Mouse (Mus musculus) forebrain, postnatal 0 days (tissue): ENCODE measurements around the gene Dhrs7. TPM values are rescaled to one million over a fixed set of nuclear protein-coding genes. Genes with fewer than 3 reads are reported as not detected.

Experiments used
- ATAC-seq: fragments of 200-750 bp; cut with Nextera tagmentation; 2 replicates; pipeline ENCODE4 v1.8.0; 2017; ENCODE audit warnings: mild to moderate bottlenecking, moderate library complexity
- DNase-seq: peaks from one replicate; pipeline ENCODE4 v3.0.0-alpha.2; 2015
- H3K27ac ChIP-seq: fragments of 300-500 bp; sonication (generic); 2 replicates; pipeline ENCODE4 v1.5.1; 2014; ENCODE audit warnings: low read depth, mild to moderate bottlenecking, antibody characterized with exemption, low read length, moderate library complexity, mixed read lengths
- H3K27me3 ChIP-seq: fragments of 300-500 bp; sonication (generic); 2 replicates; pipeline ENCODE4 v1.6.1; 2014; ENCODE audit warnings: mild to moderate bottlenecking, low read length, mixed read lengths; ENCODE audit not compliant: insufficient read depth
- H3K36me3 ChIP-seq: fragments of 300-500 bp; sonication (generic); 2 replicates; pipeline ENCODE4 v1.6.1; 2014; ENCODE audit warnings: mild to moderate bottlenecking, moderate library complexity; ENCODE audit not compliant: insufficient read depth
- H3K4me1 ChIP-seq: fragments of 300-500 bp; sonication (generic); 2 replicates; pipeline ENCODE4 v1.6.1; 2014; ENCODE audit warnings: antibody characterized with exemption; ENCODE audit not compliant: insufficient read depth
- H3K4me2 ChIP-seq: fragments of 300-500 bp; sonication (generic); 2 replicates; pipeline ENCODE4 v1.6.1; 2014; ENCODE audit warnings: low read depth, mild to moderate bottlenecking, moderate library complexity
- H3K4me3 ChIP-seq: fragments of 300-500 bp; sonication (generic); 2 replicates; pipeline ENCODE4 v1.5.1; 2014; ENCODE audit warnings: low read depth, low read length, mixed read lengths
- H3K9ac ChIP-seq: fragments of 300-500 bp; sonication (generic); 2 replicates; pipeline ENCODE4 v1.6.1; 2014; ENCODE audit warnings: mild to moderate bottlenecking
- H3K9me3 ChIP-seq: fragments of 300-500 bp; sonication (generic); 2 replicates; pipeline ENCODE4 v1.6.1; 2016; ENCODE audit warnings: low read length
- CTCF ChIP-seq: sonication (generic); IDR thresholded peaks from 2 replicates; pipeline ENCODE4 v1.5.1; 2016; ENCODE audit warnings: antibody characterized with exemption, control low read depth, low read depth
- WGBS: fragments of 180-500 bp; shearing (Covaris S2); extraction: QIAGEN DNeasy Blood & Tissue Kit; methylation state at CpG from one replicate; pipeline ENCODE4 v1.1.7; 2014; 5-methylcytosine and 5-hydroxymethylcytosine counted together
- polyA plus RNA-seq: library from polyadenylated mRNA; unstranded; fragments of >200 nt; fragmentation: Nextera tagmentation; extraction: Ambion mirVana; gene quantifications from 2 replicates; pipeline ENCODE4 v1.2.1, GENCODE M21; 2015
- total RNA-seq: library from RNA; depleted of rRNA; stranded (reverse); fragments of >200 nt; gene quantifications from 2 replicates; pipeline ENCODE4 v1.2.3, GENCODE M21; 2014; rRNA removed

The Dhrs7 gene
- total and polyA plus RNA-seq, 2 experiments from 2014 or later: 14.0 to 23.8 TPM

DNA sequence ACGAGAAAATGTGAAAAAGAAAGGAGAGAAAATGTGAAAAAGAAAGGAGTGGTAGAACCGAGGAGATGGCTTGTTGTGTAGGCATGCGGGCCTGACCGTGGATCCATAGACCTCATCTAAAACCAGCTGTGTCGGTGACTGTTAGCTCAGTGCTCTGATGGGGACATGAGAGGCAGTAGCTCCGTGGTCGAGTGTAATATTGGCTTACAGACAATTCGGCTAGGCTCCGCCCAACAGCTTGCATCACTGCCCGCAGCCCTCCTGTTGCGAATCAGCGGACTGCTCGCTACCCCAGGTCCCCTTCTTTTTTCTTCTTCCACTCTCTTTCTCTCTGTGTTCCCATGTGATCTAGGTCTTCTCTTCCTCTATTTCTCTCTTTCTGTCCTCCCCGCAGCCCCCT lies 15.8 kb downstream of the Dhrs7 start:
- no peak for DNase-seq
- ATAC-seq: no peak
- H3K4me2 ChIP-seq: no peak overlapping the region
- H3K36me3 ChIP-seq: no peaks in the 10 kb centered on the region
- no peak overlapping the region for H3K4me3 ChIP-seq
- no peak for TF ChIP-seq CTCF
- WGBS: 94% methylated on average over 14 of the region's 14 CpGs
- no peaks in the 10 kb centered on the region for H3K4me1 ChIP-seq
- H3K27me3 ChIP-seq: no peaks in the 10 kb centered on the region
- no peak overlapping the region for H3K27ac ChIP-seq
- no peaks in the 10 kb centered on the region for H3K9me3 ChIP-seq
- no peak overlapping the region for H3K9ac ChIP-seq

DNA sequence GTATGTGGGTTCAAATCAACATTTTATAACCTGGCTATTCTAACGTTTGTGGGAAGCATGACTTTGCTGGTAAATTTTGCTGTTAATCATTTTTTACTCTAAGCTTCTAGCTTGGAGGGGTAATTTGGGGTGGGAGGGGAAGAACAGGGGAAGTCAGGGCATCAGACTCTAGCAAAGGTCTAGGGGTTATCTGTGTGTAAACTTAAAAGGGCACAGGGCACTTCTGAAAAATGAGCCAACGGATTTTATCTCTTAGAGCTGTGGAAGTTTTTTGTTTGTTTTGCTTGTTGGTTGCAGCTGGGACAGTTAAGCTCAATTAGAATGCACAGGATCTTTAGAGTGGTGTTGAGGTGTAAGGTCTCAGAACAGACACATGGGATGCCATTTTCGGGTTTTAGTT lies 26.7 kb downstream of the Dhrs7 start:
- Histone ChIP-seq H3K9me3 (no peaks in the 10 kb centered on the region; the same call in 1 of the 2 replicates), H3K27ac (no peak overlapping the region), H3K4me2 (no peak overlapping the region), H3K4me3 (no peak overlapping the region), H3K36me3 (no peaks in the 10 kb centered on the region), H3K9ac (no peak overlapping the region), H3K4me1 (no peaks in the 10 kb centered on the region), H3K27me3 (no peaks in the 10 kb centered on the region)
- DNase-seq: no peak
- no peak for ATAC-seq
- 90% methylated on average over 3 of the region's 3 CpGs for WGBS
- TF ChIP-seq CTCF: no peak

DNA sequence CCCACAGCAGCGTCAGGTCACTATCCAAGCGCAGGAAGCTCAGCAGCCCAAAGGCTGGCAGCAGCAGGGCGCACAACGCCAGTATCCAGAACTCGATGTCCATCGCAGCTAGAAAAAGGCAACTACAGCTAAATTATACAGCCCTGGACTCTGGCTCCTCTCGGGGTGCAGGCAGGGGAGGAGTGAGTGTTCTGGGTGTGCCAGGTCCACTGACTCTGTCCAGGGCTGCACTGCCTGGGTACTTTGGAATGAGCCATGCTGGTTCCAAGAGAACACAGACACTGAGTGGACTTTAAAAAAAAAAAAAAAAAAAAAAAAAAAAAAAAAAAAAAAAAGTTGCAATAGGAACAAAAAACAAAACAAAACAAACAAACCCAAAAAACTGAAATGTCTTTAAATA lies 36.0 kb downstream of the Dhrs7 start:
- Histone ChIP-seq H3K9me3 (no peaks in the 10 kb centered on the region), H3K4me2 (no peak overlapping the region), H3K9ac (no peak overlapping the region), H3K36me3 (no peaks in the 10 kb centered on the region), H3K4me1 (no peaks in the 10 kb centered on the region), H3K4me3 (no peak overlapping the region), H3K27me3 (no peaks in the 10 kb centered on the region), H3K27ac (no peak overlapping the region)
- ATAC-seq: no peak
- 91% methylated on average over 7 of the region's 7 CpGs for WGBS
- no peak for TF ChIP-seq CTCF
- DNase-seq: no peak

DNA sequence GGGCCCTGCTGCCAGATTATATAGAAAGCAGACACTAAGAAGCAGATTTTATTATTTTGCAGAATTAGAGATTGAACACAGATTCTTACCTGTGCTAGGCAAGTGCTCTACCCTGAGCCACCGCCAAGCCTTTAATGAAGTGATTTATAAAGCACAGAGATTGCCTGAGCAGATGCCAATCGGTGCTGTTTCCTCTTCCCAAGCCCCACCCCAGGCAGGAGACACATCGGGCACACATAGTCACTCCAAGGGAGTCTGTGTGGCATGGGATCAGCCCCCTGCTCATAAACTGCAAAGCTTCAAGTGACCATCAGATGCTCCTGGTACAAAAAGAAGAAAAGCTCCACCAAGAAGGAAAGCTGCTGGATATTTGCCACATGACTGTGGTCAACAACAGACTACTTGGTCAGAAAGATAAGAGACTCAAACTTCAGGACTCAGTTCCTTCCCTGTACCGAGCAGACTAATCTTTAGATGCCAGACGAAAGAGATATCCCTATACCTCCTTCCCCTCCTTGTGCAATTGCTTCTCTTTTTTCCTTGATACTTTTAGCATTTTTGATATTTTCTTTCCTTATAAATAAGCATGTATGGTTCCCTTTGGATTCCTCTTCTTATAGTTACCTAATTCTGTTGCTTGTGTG lies 41.7 kb downstream of the Dhrs7 start:
- 88% methylated on average over 5 of the region's 5 CpGs for WGBS
- Histone ChIP-seq H3K9me3 (no peaks in the 10 kb centered on the region), H3K27me3 (no peaks in the 10 kb centered on the region), H3K36me3 (no peaks in the 10 kb centered on the region), H3K4me2 (no peak overlapping the region), H3K4me1 (no peaks in the 10 kb centered on the region), H3K9ac (no peak overlapping the region), H3K27ac (no peak overlapping the region), H3K4me3 (no peak overlapping the region)
- no peak for DNase-seq
- ATAC-seq: no peak
- TF ChIP-seq CTCF: no peak

DNA sequence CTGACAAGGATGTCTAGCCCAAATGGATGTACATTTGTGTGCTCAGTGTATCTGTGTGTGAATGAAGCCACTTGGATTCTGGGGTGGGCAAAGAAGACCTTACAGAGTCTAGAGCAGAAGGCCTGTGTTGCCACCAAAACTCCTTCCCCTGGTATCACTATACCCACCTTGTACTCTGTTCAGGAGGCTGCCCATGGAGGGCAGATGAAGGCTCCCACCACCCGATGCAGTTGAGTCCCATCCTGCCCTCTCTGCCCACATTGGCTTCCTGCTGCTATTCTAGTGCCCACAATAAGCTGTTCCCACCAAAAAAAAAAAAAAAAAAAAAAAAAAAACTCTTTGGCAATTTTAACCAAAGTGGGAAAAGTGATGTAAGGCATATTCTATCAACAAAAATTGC lies 43.3 kb downstream of the Dhrs7 start:
- ATAC-seq (no peak), DNase-seq (no peak)
- Histone ChIP-seq H3K4me3 (no peak overlapping the region), H3K27me3 (no peaks in the 10 kb centered on the region), H3K36me3 (no peaks in the 10 kb centered on the region), H3K9me3 (no peaks in the 10 kb centered on the region), H3K27ac (no peak overlapping the region), H3K4me1 (no peaks in the 10 kb centered on the region), H3K4me2 (no peak overlapping the region), H3K9ac (no peak overlapping the region)
- 76% methylated on average over 1 of the region's 1 CpGs for WGBS
- no peak for TF ChIP-seq CTCF

DNA sequence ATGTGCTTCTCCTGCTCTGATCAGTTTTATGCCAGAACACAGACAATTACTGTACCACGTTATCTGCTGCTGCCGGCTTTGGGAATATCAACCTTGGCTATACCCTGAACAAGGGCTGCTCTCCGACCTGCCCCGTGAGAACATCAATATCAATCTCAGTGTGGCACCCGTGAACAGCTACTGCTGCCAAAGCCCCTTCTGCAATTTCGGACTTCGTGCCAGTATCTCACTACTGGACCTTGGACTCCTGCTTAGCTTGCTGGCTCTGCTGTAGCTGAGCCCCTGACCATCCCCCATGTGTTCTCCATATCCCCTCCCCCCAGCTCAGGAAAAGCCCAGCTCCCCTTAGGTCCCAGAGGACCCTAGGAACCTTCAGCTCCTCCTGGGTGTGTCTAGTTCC lies 43.9 kb downstream of the Dhrs7 start:
- H3K4me2 ChIP-seq: no peak overlapping the region
- no peak for DNase-seq
- H3K4me3 ChIP-seq: no peak overlapping the region
- TF ChIP-seq CTCF: no peak
- ATAC-seq: no peak
- 91% methylated on average over 7 of the region's 7 CpGs for WGBS
- no peak overlapping the region for H3K9ac ChIP-seq
- H3K36me3 ChIP-seq: no peaks in the 10 kb centered on the region
- H3K27me3 ChIP-seq: no peaks in the 10 kb centered on the region
- H3K4me1 ChIP-seq: no peaks in the 10 kb centered on the region
- no peak overlapping the region for H3K27ac ChIP-seq
- H3K9me3 ChIP-seq: no peaks in the 10 kb centered on the region

DNA sequence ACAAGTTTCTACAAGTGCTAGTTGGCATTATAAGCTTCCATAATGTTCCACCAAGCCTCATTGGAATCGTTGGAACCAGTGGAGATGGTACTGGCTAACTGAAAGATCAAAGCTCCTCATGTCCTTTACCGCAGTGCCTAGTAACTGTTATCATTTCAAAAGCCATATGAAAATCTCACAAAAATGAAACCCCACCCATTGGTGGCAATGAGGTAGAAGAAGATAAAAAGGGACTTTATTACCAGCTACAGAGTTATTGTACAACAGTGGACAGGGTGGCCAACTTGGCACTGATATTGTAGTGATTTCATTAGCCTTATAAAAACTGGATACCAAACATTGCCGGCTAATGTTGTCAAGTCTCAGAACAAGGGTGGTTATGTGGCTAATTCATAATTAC lies 52.7 kb downstream of the Dhrs7 start:
- no peaks in the 10 kb centered on the region for H3K4me1 ChIP-seq
- H3K4me3 ChIP-seq: no peak overlapping the region
- H3K9me3 ChIP-seq: no peaks in the 10 kb centered on the region
- no peaks in the 10 kb centered on the region for H3K36me3 ChIP-seq
- DNase-seq (no peak), ATAC-seq (no peak)
- WGBS: 86% methylated on average over 3 of the region's 3 CpGs
- H3K27me3 ChIP-seq: no peaks in the 10 kb centered on the region
- no peak overlapping the region for H3K27ac ChIP-seq
- no peak overlapping the region for H3K9ac ChIP-seq
- H3K4me2 ChIP-seq: no peak overlapping the region
- TF ChIP-seq CTCF: no peak

Other genes starting within 250 kb of the Dhrs7 start
- 5.8 and 6.9 TPM in 2 replicates for gene Lrrc9, start 223.0 kb downstream of the Dhrs7 start, total RNA-seq
- 2.4 and 2.5 TPM in 2 replicates for gene Lrrc9, start 223.0 kb downstream of the Dhrs7 start, polyA plus RNA-seq
- 20.1 and 24.4 TPM in 2 replicates for gene Pcnx4, start 128.5 kb downstream of the Dhrs7 start, total RNA-seq
- 15.9 and 21.4 TPM in 2 replicates for gene Pcnx4, start 128.5 kb downstream of the Dhrs7 start, polyA plus RNA-seq
- not detected in 2 replicates for gene Gm4756, start 15.2 kb downstream of the Dhrs7 start, total RNA-seq
- gene Gm4756, start 15.2 kb downstream of the Dhrs7 start, polyA plus RNA-seq: not detected in 2 replicates
- 192 and 194 TPM in 2 replicates for gene Ppm1a, start 92.5 kb upstream of the Dhrs7 start, total RNA-seq
- 61.7 and 69.9 TPM in 2 replicates for gene Ppm1a, start 92.5 kb upstream of the Dhrs7 start, polyA plus RNA-seq